Mouse (Mus musculus) small intestine, adult 2 months (tissue): ENCODE data around the gene Fnip1.

Source experiments
- CTCF ChIP-seq: fragments of 200-500 bp; IDR thresholded peaks from 2 replicates; pipeline ENCODE4 v1.5.1; 2012; ENCODE audit warnings: low read depth, mild to moderate bottlenecking, control low read depth, inconsistent platforms, low read length, moderate library complexity, mixed read lengths; ENCODE audit not compliant: insufficient replicate concordance, insufficient read length; ENCODE audit errors: extremely low read depth
- POLR2A ChIP-seq: fragments of 200-500 bp; IDR thresholded peaks from 2 replicates; pipeline ENCODE4 v1.6.1; 2012; ENCODE audit warnings: low read depth, mild to moderate bottlenecking, control low read depth, inconsistent platforms, low read length, moderate library complexity

GRCm38 (mm10) chr11:54539031-54539430 is 101.0 kb downstream of the Fnip1 start:
- TF ChIP-seq CTCF (no peak), POLR2A (no peak)
